10 mouse cellular contexts compared by ENCODE assay signal in genomic region chr3:37845313-37846023, GRCm38 (mm10).
DNase-seq lines count a peak whose midpoint lies in the region; ATAC-seq and TF ChIP-seq lines count a peak whose summit lies in the region.
"Had no signal": no experiment of that assay in that cellular context is flagged by ENCODE, and none has a peak within 500 bp of the region (broad histone marks: within the 10 kb centered on the region; RNA-seq: fewer than 3 reads in every experiment).

No protein-coding gene starts in this region.

- no peaks in the 10 kb centered on the region for H3K9me3 ChIP-seq in midbrain, embryonic 10.5 days (replicated peaks)
- no peaks in the 10 kb centered on the region for H3K9me3 ChIP-seq in midbrain, embryonic 13.5 days
- H3K9me3 ChIP-seq in embryonic facial prominence, embryonic 15.5 days (replicated peaks): no peaks in the 10 kb centered on the region
- H3K9me3 ChIP-seq in heart, postnatal 0 days (replicated peaks; ENCODE audit: control insufficient read depth, low read length): no peaks in the 10 kb centered on the region
- H3K9me3 ChIP-seq: hindbrain, embryonic 13.5 days had no signal

- no peak overlapping the region for H3K9ac ChIP-seq in midbrain, embryonic 13.5 days (replicated peaks)
- no peak overlapping the region for H3K9ac ChIP-seq in embryonic facial prominence, embryonic 15.5 days
- H3K9ac ChIP-seq in heart, postnatal 0 days (replicated peaks; ENCODE audit: low read depth, low read length): no peak overlapping the region
- H3K9ac ChIP-seq: hindbrain, embryonic 13.5 days; lung, embryonic 14.5 days had no signal

- TF ChIP-seq EP300 in heart, postnatal 0 days (IDR thresholded peaks at IDR 0.05; ENCODE audit: low read depth): no peak

- no peak overlapping the region for H3K4me3 ChIP-seq in midbrain, embryonic 10.5 days
- no peak overlapping the region for H3K4me3 ChIP-seq in midbrain, embryonic 13.5 days (replicated peaks)
- H3K4me3 ChIP-seq in embryonic facial prominence, embryonic 15.5 days (replicated peaks): no peak overlapping the region
- H3K4me3 ChIP-seq in heart, postnatal 0 days (ENCODE audit: low read depth, low read length): no peak overlapping the region
- H3K4me3 ChIP-seq: hindbrain, embryonic 13.5 days had no signal

- no peaks in the 10 kb centered on the region for H3K4me1 ChIP-seq in midbrain, embryonic 10.5 days
- no peaks in the 10 kb centered on the region for H3K4me1 ChIP-seq in midbrain, embryonic 13.5 days (replicated peaks)
- H3K4me1 ChIP-seq in embryonic facial prominence, embryonic 15.5 days: peaks cover 27% of the 10 kb centered on the region
- peaks cover 30% of the 10 kb centered on the region for H3K4me1 ChIP-seq in heart, postnatal 0 days (ENCODE audit: control insufficient read depth, insufficient read depth)
- H3K4me1 ChIP-seq: hindbrain, embryonic 13.5 days had no signal

- H3K36me3 ChIP-seq in midbrain, embryonic 10.5 days: no peaks in the 10 kb centered on the region
- no peaks in the 10 kb centered on the region for H3K36me3 ChIP-seq in midbrain, embryonic 13.5 days
- H3K36me3 ChIP-seq in embryonic facial prominence, embryonic 15.5 days: no peaks in the 10 kb centered on the region
- H3K36me3 ChIP-seq in heart, postnatal 0 days (replicated peaks; ENCODE audit: control insufficient read depth, insufficient read depth, low read length): no peaks in the 10 kb centered on the region
- H3K36me3 ChIP-seq: hindbrain, embryonic 13.5 days had no signal

- ATAC-seq in midbrain, embryonic 13.5 days: no peak
- ATAC-seq in embryonic facial prominence, embryonic 15.5 days (ENCODE audit: insufficient number of reproducible peaks, low FRiP score, low TSS enrichment, low read depth): peak; percentile 53
- no peak; the same call in 1 of the 2 replicates for ATAC-seq in heart, postnatal 0 days (ENCODE audit: insufficient read depth, low read depth)
- ATAC-seq in cerebellum, adult (ENCODE audit: insufficient number of reproducible peaks, low FRiP score, low TSS enrichment): no peak

- H3K27ac ChIP-seq in midbrain, embryonic 10.5 days (replicated peaks): no peak overlapping the region
- H3K27ac ChIP-seq in midbrain, embryonic 13.5 days: no peak overlapping the region
- H3K27ac ChIP-seq in embryonic facial prominence, embryonic 15.5 days (replicated peaks): peak overlapping the region; percentile 88
- peak overlapping the region; percentile 61 for H3K27ac ChIP-seq in heart, postnatal 0 days (ENCODE audit: low read depth)
- H3K27ac ChIP-seq: hindbrain, embryonic 13.5 days had no signal

- 86% methylated on average over 11 of the region's 11 CpGs for WGBS in midbrain, embryonic 10.5 days
- 88% methylated on average over 11 of the region's 11 CpGs for WGBS in midbrain, embryonic 13.5 days
- WGBS in embryonic facial prominence, embryonic 15.5 days: 45% methylated on average over 11 of the region's 11 CpGs
- 60% methylated on average over 11 of the region's 11 CpGs for WGBS in heart, postnatal 0 days

- peak; percentile 7 for DNase-seq in midbrain, embryonic 10.5 days (ENCODE audit: low spot score)
- DNase-seq in heart, postnatal 0 days (ENCODE audit: low spot score): no peak
- DNase-seq in lung, postnatal 36 days: peak; percentile 24
- DNase-seq in layer of hippocampus, postnatal 36 days: no peak
- no peak for DNase-seq in retina, embryonic 14.5 days (ENCODE audit: low spot score)
- DNase-seq: lung, embryonic 14.5 days had no signal

- no peaks in the 10 kb centered on the region for H3K27me3 ChIP-seq in midbrain, embryonic 10.5 days (ENCODE audit: low read depth, poor library complexity, severe bottlenecking)
- no peaks in the 10 kb centered on the region for H3K27me3 ChIP-seq in midbrain, embryonic 13.5 days
- no peaks in the 10 kb centered on the region for H3K27me3 ChIP-seq in embryonic facial prominence, embryonic 15.5 days
- H3K27me3 ChIP-seq in heart, postnatal 0 days (ENCODE audit: control insufficient read depth, insufficient read depth, low read length): no peaks in the 10 kb centered on the region
- H3K27me3 ChIP-seq: hindbrain, embryonic 13.5 days had no signal

- TF ChIP-seq CTCF in heart, postnatal 0 days (IDR thresholded peaks at IDR 0.05; ENCODE audit: low read depth): no peak

- no peak overlapping the region for H3K4me2 ChIP-seq in midbrain, embryonic 13.5 days (replicated peaks)
- no peak overlapping the region for H3K4me2 ChIP-seq in embryonic facial prominence, embryonic 15.5 days (replicated peaks)
- H3K4me2 ChIP-seq in heart, postnatal 0 days (ENCODE audit: low read depth, low read length): no peak overlapping the region
- H3K4me2 ChIP-seq: hindbrain, embryonic 13.5 days; lung, embryonic 14.5 days had no signal

Comparison
In these comparisons a context has a peak if more than half of its experiments do, and no peak if none do; other contexts are left out.
1. DNase-seq: peak in midbrain, embryonic 10.5 days (single experiment) and lung, postnatal 36 days (single experiment); none in heart, postnatal 0 days (single experiment), layer of hippocampus, postnatal 36 days (0 of 2) and retina, embryonic 14.5 days (single experiment).
2. H3K27ac ChIP-seq: peak in embryonic facial prominence, embryonic 15.5 days (single experiment) and heart, postnatal 0 days (single experiment); none in midbrain, embryonic 10.5 days (single experiment) and midbrain, embryonic 13.5 days (single experiment).